ENCODE assay signal across 19 mouse cellular contexts in genomic region chr19:31180757-31181156, GRCm38 (mm10).
DNase-seq lines count a peak whose midpoint lies in the region; ATAC-seq lines count a peak whose summit lies in the region.
"Had no signal": no experiment of that assay in that cellular context is flagged by ENCODE, and none has a peak within 500 bp of the region (broad histone marks: within the 10 kb centered on the region; RNA-seq: fewer than 3 reads in every experiment).

No protein-coding gene starts in this region.

- H3K4me1 ChIP-seq in midbrain, embryonic 14.5 days (ENCODE audit: control insufficient read depth, insufficient read depth, low read length): no peaks in the 10 kb centered on the region
- no peaks in the 10 kb centered on the region for H3K4me1 ChIP-seq in midbrain, embryonic 10.5 days
- H3K4me1 ChIP-seq: hindbrain, embryonic 15.5 days; limb, embryonic 15.5 days had no signal

- DNase-seq in frontal cortex, postnatal 14 days (ENCODE audit: low spot score in 2 of 2): no peak
- DNase-seq in midbrain, embryonic 14.5 days: peak; percentile 25
- DNase-seq in midbrain, embryonic 10.5 days (ENCODE audit: low spot score): no peak
- peak; percentile 63 to 69 for DNase-seq in left cerebral cortex, adult 9 months (ENCODE audit: low spot score in 2 of 2)
- peak; percentile 16 for DNase-seq in right cerebral cortex, postnatal 25 days
- DNase-seq in spleen, postnatal 14 days (ENCODE audit: low spot score in 2 of 2): no peak
- DNase-seq in embryo, embryonic 11 days: no peak
- DNase-seq: cerebellum, postnatal 10 days; kidney, adult 11 months; kidney, postnatal 14 days; lung, postnatal 10 days; retina, postnatal 1 day; thymus, postnatal 36 days had no signal

- ATAC-seq in frontal cortex, adult (ENCODE audit: low TSS enrichment): peak; percentile 91
- no peak for ATAC-seq in midbrain, embryonic 14.5 days (ENCODE audit: low FRiP score, low TSS enrichment)

- H3K27ac ChIP-seq in midbrain, embryonic 14.5 days (replicated peaks; ENCODE audit: low read depth, low read length): no peak overlapping the region
- H3K27ac ChIP-seq in midbrain, embryonic 10.5 days (replicated peaks): no peak overlapping the region
- H3K27ac ChIP-seq: hindbrain, embryonic 15.5 days; limb, embryonic 15.5 days had no signal

- no peaks in the 10 kb centered on the region for H3K36me3 ChIP-seq in midbrain, embryonic 14.5 days (ENCODE audit: control insufficient read depth, insufficient read depth, low read length)
- H3K36me3 ChIP-seq in midbrain, embryonic 10.5 days: no peaks in the 10 kb centered on the region
- H3K36me3 ChIP-seq: hindbrain, embryonic 15.5 days; limb, embryonic 15.5 days had no signal

- WGBS in midbrain, embryonic 14.5 days: 83% methylated on average over 4 of the region's 4 CpGs
- WGBS in midbrain, embryonic 10.5 days: 91% methylated on average over 4 of the region's 4 CpGs

- H3K9ac ChIP-seq in midbrain, embryonic 14.5 days (replicated peaks; ENCODE audit: low read length): no peak overlapping the region
- H3K9ac ChIP-seq: hindbrain, embryonic 15.5 days; limb, embryonic 15.5 days had no signal

- no peak overlapping the region for H3K4me3 ChIP-seq in midbrain, embryonic 14.5 days (replicated peaks; ENCODE audit: low read depth, low read length)
- no peak overlapping the region for H3K4me3 ChIP-seq in midbrain, embryonic 10.5 days
- H3K4me3 ChIP-seq: hindbrain, embryonic 15.5 days; limb, embryonic 15.5 days; megakaryocyte, embryonic 14.5 days; myocyte had no signal

- no peaks in the 10 kb centered on the region for H3K27me3 ChIP-seq in midbrain, embryonic 14.5 days (ENCODE audit: control insufficient read depth, insufficient read depth, low read length)
- H3K27me3 ChIP-seq in midbrain, embryonic 10.5 days (ENCODE audit: low read depth, poor library complexity, severe bottlenecking): no peaks in the 10 kb centered on the region
- H3K27me3 ChIP-seq: hindbrain, embryonic 15.5 days; limb, embryonic 15.5 days; megakaryocyte, embryonic 14.5 days had no signal

- no peaks in the 10 kb centered on the region for H3K9me3 ChIP-seq in midbrain, embryonic 14.5 days (ENCODE audit: control insufficient read depth, low read length)
- no peaks in the 10 kb centered on the region for H3K9me3 ChIP-seq in midbrain, embryonic 10.5 days (replicated peaks)
- H3K9me3 ChIP-seq: hindbrain, embryonic 15.5 days; limb, embryonic 15.5 days; megakaryocyte, embryonic 14.5 days had no signal

- no peak overlapping the region for H3K4me2 ChIP-seq in midbrain, embryonic 14.5 days (ENCODE audit: low read length)
- H3K4me2 ChIP-seq: heart, embryonic 11.5 days; hindbrain, embryonic 15.5 days; limb, embryonic 15.5 days had no signal

Comparison
In these comparisons a context has a peak if more than half of its experiments do, and no peak if none do; other contexts are left out.
1. DNase-seq: peak in midbrain, embryonic 14.5 days (single experiment), left cerebral cortex, adult 9 months (2 of 2) and right cerebral cortex, postnatal 25 days (single experiment); none in frontal cortex, postnatal 14 days (0 of 2), midbrain, embryonic 10.5 days (single experiment), spleen, postnatal 14 days (0 of 2) and embryo, embryonic 11 days (single experiment).